ENCODE assay signal across 27 mouse cellular contexts in genomic region chr2:5821264-5821663, GRCm38 (mm10). TPM values are rescaled to one million over a fixed set of nuclear protein-coding genes. Genes with fewer than 3 reads are reported as not detected.
"Had no signal": no experiment of that assay in that cellular context is flagged by ENCODE, and none has a peak within 500 bp of the region (broad histone marks: within the 10 kb centered on the region; RNA-seq: fewer than 3 reads in every experiment).

No protein-coding gene starts in this region.

- H3K4me1 ChIP-seq: intestine, embryonic 15.5 days; limb, embryonic 12.5 days; limb, embryonic 15.5 days; lung, embryonic 15.5 days; midbrain, embryonic 10.5 days; midbrain, embryonic 13.5 days; neural tube, embryonic 13.5 days had no signal

- DNase-seq: kidney, adult 11 months; layer of hippocampus, adult 9-11 months; left cerebral cortex, postnatal 4 days; lung, adult 18-20 months; lung, postnatal 10 days; lung, postnatal 36 days; right cerebral cortex, adult 18-20 months; right cerebral cortex, postnatal 14 days; right cerebral cortex, postnatal 4 days; thymus, adult 2 months; thymus, postnatal 14 days; thymus, postnatal 4 days had no signal

- H3K27me3 ChIP-seq: intestine, embryonic 15.5 days; limb, embryonic 12.5 days; limb, embryonic 15.5 days; lung, embryonic 15.5 days; megakaryocyte, embryonic 14.5 days; midbrain, embryonic 13.5 days; neural tube, embryonic 13.5 days had no signal

- H3K4me3 ChIP-seq: intestine, embryonic 15.5 days; layer of hippocampus, adult 2 months; left cerebral cortex, adult 2 months; limb, embryonic 12.5 days; limb, embryonic 15.5 days; lung, embryonic 15.5 days; megakaryocyte, embryonic 14.5 days; midbrain, embryonic 10.5 days; midbrain, embryonic 13.5 days; myocyte; neural tube, embryonic 13.5 days had no signal

- H3K27ac ChIP-seq: intestine, embryonic 15.5 days; layer of hippocampus, adult 2 months; left cerebral cortex, adult 2 months; limb, embryonic 12.5 days; limb, embryonic 15.5 days; lung, embryonic 15.5 days; midbrain, embryonic 10.5 days; midbrain, embryonic 13.5 days; neural tube, embryonic 13.5 days; stomach, postnatal 0 days had no signal

- ATAC-seq: hindbrain, embryonic 16.5 days; intestine, embryonic 15.5 days; midbrain, embryonic 13.5 days; midbrain, embryonic 16.5 days had no signal

- H3K9me3 ChIP-seq: intestine, embryonic 15.5 days; limb, embryonic 12.5 days; limb, embryonic 15.5 days; lung, embryonic 15.5 days; megakaryocyte, embryonic 14.5 days; midbrain, embryonic 10.5 days; midbrain, embryonic 13.5 days; neural tube, embryonic 13.5 days had no signal

- H3K4me2 ChIP-seq: intestine, embryonic 15.5 days; limb, embryonic 12.5 days; limb, embryonic 15.5 days; lung, embryonic 15.5 days; midbrain, embryonic 13.5 days; neural tube, embryonic 13.5 days had no signal

- H3K9ac ChIP-seq: intestine, embryonic 15.5 days; limb, embryonic 12.5 days; limb, embryonic 15.5 days; lung, embryonic 15.5 days; midbrain, embryonic 13.5 days; neural tube, embryonic 13.5 days had no signal

RNA-seq across cellular contexts. Expression of gene Gm13199, which starts 41.5 kb away (rescaled TPM):
- total RNA-seq: monocyte, adult 5-6 weeks had no signal
